Mouse (Mus musculus) embryo, embryonic 10 days (tissue): ENCODE results near the gene Pacrg.

Experiments used
- DNase-seq: peaks from one replicate; pipeline ENCODE4 v3.0.0-alpha.2; 2015; ENCODE audit warnings: low spot score

The Pacrg gene

GRCm38 (mm10) chr17:10370660-10371130 lies 469.4 kb downstream of the Pacrg start:
- DNase-seq, result no peak

- no peak for DNase-seq
These were observed 470.0 kb downstream of the Pacrg start for GRCm38 (mm10) chr17:10369961-10370659.

DNA sequence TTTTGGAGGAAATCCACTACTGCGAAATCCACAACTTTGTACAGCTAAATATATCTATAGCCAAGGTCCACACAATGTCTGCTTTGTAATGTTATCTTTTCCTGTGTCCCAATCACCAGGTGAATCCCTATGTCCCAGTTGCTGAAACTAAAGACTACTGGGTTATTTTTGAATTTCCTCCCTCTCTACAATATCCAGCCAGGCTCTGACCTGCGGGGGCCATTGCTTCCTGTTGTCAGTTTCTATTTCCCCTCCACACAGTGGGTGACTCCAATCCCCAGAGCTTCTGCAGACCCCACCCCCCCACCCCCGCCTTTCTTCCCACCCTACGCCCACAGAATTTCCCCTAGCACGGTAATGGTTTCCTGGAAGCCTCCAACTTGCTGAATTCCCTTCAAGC lies 473.1 kb downstream of the Pacrg start:
- no peak for DNase-seq

DNA sequence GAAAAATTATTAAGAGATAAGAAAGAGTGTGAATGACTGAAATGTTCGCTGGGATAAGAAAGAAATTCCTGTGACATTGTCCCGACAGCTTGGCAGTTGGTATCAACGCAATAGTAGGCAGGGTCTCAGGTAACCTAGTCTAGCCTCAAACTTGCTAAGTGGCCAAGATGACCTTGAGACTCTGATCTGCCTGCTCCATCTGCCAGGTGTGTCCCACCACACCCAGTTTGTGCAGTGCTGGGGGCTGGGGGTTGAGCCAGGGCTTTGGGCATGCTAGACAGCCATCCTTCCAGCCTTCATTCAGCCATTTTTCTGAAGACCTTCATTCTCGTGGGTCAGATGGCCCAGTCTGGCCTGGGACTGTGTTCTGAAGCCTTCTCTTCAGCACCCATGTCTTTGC lies 473.5 kb downstream of the Pacrg start:
- DNase-seq, result no peak

- no peak for DNase-seq
These were observed 474.3 kb downstream of the Pacrg start for GRCm38 (mm10) chr17:10365501-10366482.

DNA sequence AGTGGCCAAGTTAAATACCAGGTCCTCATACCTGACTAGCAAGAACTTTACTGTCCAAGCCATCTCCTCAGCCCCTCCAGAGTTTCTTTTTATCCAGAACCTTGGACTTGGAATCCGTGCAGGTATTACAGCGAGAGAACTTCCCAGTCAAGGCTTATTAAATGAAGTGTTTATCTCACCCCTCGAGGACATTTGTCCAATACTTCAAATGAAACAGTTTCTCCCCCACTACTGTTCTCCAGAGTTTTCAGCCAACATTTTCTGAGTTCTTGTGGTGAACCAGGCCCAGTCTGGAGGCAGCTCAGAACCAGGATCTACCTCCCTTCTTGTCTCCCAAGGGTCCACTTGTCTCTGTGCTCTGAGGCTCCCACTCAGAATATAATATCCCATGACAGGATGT lies 477.0 kb downstream of the Pacrg start:
- no peak for DNase-seq

GRCm38 (mm10) chr17:10361882-10362291 lies 478.2 kb downstream of the Pacrg start:
- DNase-seq, result no peak

DNA sequence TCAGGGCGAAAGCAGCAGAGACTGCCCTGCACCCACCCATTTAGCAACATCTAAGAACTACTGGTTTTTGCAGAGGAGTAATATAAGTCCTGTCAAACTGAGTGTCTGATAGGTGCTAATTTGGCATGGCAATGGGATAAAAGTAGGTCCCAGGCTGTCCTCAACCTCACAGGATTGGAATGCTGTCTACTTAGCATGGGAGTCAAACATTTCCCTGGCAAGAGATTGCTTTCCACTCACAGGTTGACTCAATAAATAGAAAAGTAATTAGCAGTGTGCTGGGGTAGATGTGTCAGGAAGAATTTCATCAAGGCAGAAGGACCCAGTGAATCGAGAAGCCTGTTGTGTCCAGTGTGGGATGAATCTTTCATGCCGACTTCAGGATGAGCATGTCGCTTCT lies 479.4 kb downstream of the Pacrg start:
- no peak for DNase-seq

DNA sequence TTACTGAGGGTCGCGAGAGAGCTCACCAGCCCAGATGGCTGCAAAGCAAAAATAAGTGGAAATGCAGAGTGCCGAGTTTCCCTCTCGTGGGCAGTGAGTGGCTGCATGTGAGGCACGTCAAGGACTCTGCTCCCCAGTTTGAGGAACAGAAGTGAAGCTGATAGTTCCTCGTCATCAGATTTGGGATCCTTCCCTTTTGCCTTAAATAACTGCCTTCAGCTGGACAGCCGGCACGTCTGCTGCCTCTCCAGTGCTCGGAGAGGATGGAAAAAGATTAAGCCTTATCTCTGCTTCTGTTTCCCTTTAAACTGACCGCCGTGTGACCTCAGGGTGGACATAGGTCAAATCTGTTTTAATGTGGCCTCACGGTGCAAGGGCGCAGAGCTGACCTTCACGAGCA lies 480.6 kb downstream of the Pacrg start:
- peak; percentile 51 for DNase-seq

DNA sequence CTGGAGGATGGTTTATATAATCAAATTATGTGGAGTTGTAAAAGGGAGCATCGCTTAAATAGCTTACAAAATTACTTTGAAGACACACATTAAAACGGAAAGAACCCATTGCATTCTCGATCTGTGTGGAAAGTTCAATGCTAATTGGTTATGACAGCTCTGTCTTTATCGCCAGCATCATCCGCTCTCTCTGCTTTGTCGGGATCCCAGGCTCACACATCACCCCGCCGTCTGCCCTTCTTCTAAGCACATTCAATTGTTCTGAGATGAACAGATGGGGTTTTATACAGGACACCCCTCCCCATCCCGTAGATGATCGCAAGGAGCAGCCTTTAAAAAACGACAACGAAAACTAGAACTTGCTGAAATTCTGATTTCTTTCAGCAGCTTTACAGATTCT lies 482.8 kb downstream of the Pacrg start:
- peak; percentile 5 for DNase-seq

DNA sequence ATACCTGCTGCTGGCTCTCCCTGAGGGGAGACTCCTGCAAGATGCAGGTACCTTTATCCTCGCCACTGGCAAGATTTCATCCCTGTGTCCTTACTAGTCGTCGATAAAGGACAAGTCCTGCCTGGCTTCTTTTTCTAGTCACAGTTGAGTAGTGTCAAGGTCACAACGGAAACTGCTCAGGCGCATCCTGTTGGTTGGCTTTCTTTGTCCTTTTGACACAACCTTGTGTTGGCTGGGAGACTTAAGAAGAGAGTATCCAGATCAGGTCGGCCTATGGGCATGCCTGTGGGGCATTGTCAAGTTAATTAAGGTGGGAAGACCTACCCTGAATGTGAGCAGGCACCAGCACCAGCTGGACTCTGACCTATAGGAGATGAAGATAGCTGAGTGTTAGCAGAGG lies 483.8 kb downstream of the Pacrg start:
- peak; percentile 4 for DNase-seq

- peak; percentile 33 for DNase-seq
These were observed 484.4 kb downstream of the Pacrg start for GRCm38 (mm10) chr17:10355746-10356145.
